15 mouse cellular contexts compared by ENCODE assay signal in genomic region chr13:6236503-6236902, GRCm38 (mm10).
"Had no signal": no experiment of that assay in that cellular context is flagged by ENCODE, and none has a peak within 500 bp of the region (broad histone marks: within the 10 kb centered on the region; RNA-seq: fewer than 3 reads in every experiment).

No protein-coding gene starts in this region.

- DNase-seq: lung, adult 18-20 months; lung, embryonic 14.5 days; lung, postnatal 10 days; lung, postnatal 4 days; right cerebral cortex, postnatal 14 days; thymus, adult 2 months; thymus, postnatal 25 days; thymus, postnatal 4 days had no signal

- H3K9me3 ChIP-seq: liver, embryonic 12.5 days; midbrain, embryonic 10.5 days; midbrain, embryonic 12.5 days; midbrain, embryonic 15.5 days; neural tube, embryonic 12.5 days; stomach, embryonic 15.5 days had no signal

- H3K4me1 ChIP-seq: liver, embryonic 12.5 days; midbrain, embryonic 12.5 days; midbrain, embryonic 15.5 days; neural tube, embryonic 12.5 days; stomach, embryonic 15.5 days had no signal

- H3K36me3 ChIP-seq: liver, embryonic 12.5 days; midbrain, embryonic 10.5 days; midbrain, embryonic 12.5 days; midbrain, embryonic 15.5 days; neural tube, embryonic 12.5 days; stomach, embryonic 15.5 days had no signal

- H3K9ac ChIP-seq: liver, embryonic 12.5 days; liver, embryonic 14.5 days; lung, embryonic 14.5 days; midbrain, embryonic 12.5 days; midbrain, embryonic 15.5 days; neural tube, embryonic 12.5 days; stomach, embryonic 15.5 days had no signal

- H3K27me3 ChIP-seq: liver, embryonic 12.5 days; midbrain, embryonic 15.5 days; neural tube, embryonic 12.5 days; stomach, embryonic 15.5 days had no signal

- ATAC-seq: liver, embryonic 12.5 days; midbrain, embryonic 15.5 days had no signal

- H3K27ac ChIP-seq: liver, embryonic 12.5 days; liver, embryonic 14.5 days; midbrain, embryonic 10.5 days; midbrain, embryonic 12.5 days; midbrain, embryonic 15.5 days; neural tube, embryonic 12.5 days; stomach, embryonic 15.5 days had no signal

- H3K4me2 ChIP-seq: liver, embryonic 12.5 days; lung, embryonic 14.5 days; midbrain, embryonic 12.5 days; midbrain, embryonic 15.5 days; neural tube, embryonic 12.5 days; stomach, embryonic 15.5 days had no signal

- H3K4me3 ChIP-seq: liver, embryonic 12.5 days; midbrain, embryonic 10.5 days; midbrain, embryonic 12.5 days; midbrain, embryonic 15.5 days; neural tube, embryonic 12.5 days; stomach, embryonic 15.5 days had no signal
